Mouse (Mus musculus): ENCODE measurements around the gene Pappa.
A peak's percentile ranks its signal among the peaks of the same experiment; 100 is the strongest.

The Pappa gene

GRCm38 (mm10) chr4:65174505-65174904, 50.5 kb downstream of the Pappa start:
- no peak for DNase-seq

- no peak for DNase-seq
Observed at GRCm38 (mm10) chr4:65178146-65178545, 54.2 kb downstream of the Pappa start.

DNA sequence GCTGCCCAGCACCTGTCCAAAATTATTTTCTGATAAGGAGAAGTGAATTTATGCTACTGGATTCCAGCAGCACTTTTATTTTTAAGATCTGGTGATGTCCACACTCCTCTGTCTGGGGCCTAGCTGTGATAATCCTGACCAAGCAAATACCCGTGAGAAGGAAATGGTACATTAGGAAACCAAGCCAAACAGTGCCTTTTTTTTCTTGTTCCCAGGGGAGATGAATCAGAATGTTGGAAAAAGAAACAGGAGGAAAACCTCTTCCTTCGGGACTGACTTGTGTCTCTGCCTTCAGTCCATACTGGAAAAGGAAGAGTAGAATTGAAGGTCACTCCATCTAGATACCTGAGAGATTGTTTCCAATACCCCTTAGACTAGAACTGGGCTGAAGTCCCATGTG, 63.3 kb downstream of the Pappa start:
- DNase-seq: no peak

DNA sequence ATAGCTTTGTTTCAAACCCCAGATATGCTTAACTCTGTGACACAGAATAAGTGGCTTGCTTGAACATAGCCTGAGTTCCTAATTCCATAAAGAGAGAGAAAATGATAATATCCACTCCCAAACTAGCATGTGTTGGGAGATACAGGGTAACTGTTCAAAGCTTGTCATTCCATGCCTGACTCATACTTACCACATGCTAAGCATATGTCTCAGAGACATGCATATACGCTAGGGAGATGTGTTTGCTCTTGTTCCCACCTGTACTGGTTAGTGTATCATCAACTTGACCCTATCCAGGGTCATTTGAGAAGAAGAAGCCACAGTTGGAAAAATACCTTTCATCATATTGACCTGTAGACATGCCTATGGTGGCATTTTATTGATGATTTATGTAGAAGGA, 63.7 kb downstream of the Pappa start:
- DNase-seq: no peak

DNA sequence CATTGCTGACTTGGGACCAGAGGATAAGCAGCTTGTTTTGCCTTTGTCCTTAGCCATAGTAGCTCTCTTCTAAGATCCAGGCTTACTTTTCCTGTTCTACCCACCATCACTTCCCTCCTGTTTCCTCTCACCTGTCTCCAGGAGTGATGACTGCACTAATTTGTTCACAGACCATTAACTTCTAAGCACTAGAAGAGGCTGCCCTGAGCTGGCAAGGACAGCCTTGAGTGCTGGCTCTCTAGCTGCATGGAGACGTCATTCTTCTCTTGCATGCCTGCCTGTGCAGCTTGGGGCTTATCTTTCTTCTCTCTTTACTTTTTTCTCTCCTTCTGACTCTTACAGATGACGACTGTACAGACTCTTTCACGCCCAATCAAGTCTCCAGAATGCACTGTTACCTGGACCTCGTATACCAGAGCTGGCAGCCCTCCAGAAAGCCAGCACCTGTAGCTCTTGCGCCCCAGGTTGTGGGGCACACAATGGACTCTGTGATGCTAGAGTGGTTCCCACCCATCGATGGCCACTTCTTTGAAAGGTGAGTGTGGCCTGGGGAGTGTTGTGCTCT, 65.0 kb downstream of the Pappa start:
- DNase-seq: no peak

GRCm38 (mm10) chr4:65192810-65193209, 68.8 kb downstream of the Pappa start:
- no peak for DNase-seq

DNA sequence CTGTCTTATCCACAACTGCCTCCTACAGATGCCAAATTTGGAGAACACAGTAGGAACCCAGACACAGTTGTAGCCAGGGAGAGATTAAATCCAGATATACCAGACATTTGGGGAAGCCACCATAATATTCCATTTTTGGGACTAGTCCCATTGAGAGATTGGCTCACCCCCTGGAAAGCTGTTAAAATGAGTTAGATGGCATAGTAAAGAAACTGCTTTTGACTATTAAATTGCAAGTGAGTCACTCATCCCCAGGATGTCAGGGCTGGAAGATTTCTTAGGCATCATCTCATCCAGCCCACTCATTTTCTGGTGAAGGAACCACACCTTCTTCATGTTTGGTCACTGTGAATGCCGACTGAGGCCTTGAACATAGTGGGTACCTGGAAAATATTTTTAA, 72.0 kb downstream of the Pappa start:
- DNase-seq: no peak

GRCm38 (mm10) chr4:65203666-65204065, 79.7 kb downstream of the Pappa start:
- DNase-seq: no peak

GRCm38 (mm10) chr4:65205446-65205845, 81.5 kb downstream of the Pappa start:
- no peak for DNase-seq

DNA sequence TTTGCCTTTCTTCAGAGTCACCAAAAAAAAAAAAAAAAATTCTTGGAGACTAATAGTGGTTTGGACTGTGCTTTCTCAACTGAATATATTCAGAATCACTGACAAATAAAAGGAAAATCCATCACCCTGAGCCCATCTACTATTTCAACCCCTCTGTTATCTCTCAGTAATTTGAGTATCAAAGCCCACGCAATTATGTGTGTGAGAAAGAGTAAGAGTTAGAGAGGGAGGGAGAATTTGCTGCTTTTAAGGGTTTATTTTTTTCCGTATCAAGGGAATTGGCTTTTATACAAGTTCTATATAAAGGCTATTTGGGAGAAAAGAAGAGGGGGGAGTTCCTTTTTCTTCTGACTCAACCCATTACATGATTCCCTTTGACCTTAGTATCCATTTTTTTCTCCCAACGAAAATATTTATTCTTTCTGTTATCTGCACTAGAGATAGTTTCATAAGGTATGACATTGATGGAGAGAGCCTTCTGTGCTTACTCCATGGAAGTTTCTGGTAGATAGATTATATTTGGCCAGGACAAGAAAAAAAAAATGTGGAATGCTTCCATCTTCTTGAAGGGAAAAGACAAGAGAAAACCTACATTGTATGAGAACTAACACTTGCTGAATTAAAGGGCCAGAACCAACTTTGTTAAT, 85.5 kb downstream of the Pappa start:
- no peak for DNase-seq

DNA sequence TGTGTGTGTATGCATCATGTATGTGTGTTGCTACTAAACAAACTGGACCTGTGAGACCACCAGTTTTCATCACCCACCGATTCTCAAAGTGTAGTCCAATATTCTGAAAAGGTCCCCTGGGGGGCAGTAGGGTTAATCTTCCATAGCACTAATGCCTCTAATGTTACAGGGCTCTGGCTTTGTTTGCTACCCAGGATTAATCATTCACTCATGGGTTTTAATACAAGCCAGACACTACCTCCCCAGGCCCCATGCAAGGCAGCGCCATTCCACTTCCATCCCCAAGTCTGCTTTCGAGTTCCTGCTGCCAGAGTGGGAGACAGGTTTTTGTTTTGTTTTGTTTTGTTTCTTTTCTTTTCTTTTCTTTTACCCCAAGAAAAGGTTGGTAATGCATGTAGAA, 92.7 kb downstream of the Pappa start:
- peak; percentile 54 for DNase-seq

GRCm38 (mm10) chr4:65217651-65218364, 93.8 kb downstream of the Pappa start:
- DNase-seq: peak; percentile 50

- DNase-seq: no peak
Observed at GRCm38 (mm10) chr4:65223901-65224300, 99.9 kb downstream of the Pappa start.

- DNase-seq: peak; percentile 67
Observed at GRCm38 (mm10) chr4:65238540-65238998, 114.6 kb downstream of the Pappa start.

DNA sequence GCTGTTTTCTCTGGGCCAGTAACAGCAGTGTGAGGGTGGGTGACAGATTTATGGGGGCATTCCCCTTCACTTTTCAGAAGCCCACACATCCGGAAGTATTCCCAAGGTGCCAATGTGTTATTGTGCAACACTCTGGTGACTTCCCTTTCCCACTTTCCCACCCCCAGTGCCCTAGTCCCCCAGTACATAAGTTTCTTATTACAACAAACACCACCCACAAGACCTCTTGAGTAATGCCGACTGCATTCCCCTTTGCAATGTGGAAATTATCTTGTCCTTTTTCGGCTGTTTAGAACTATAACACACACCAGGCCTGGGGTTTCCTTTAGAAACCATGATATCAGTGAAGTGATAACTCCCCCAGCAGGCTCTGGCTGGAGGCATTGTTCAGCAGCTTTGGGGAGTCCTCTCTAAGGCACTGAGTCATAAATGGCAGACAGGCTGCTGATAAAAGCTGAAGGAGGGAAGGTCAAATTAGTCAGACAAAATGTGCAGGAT, 118.5 kb downstream of the Pappa start:
- peak; percentile 53 for DNase-seq

GRCm38 (mm10) chr4:65243245-65243644, 119.3 kb downstream of the Pappa start:
- DNase-seq: peak; percentile 51

DNA sequence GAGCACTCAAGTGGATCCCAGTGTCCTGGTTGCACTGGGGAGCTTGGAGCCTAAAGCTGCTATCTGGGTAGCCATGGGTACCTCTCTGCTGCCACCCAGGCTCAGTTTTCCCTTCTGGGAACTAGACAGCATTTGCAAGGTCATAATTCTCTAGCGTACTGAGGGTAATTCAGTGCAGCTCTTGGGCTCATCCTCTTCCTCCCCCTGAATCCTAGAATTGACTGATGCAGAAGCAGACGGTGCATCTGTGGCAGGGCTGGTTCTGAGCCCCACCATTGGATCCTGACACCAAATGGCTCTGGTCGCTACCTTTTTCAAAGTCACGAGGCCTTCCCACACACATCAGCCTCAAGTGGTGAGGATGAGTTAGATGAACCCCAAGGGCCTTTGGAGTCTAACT, 121.0 kb downstream of the Pappa start:
- peak; percentile 9 for DNase-seq

- peak; percentile 47 for DNase-seq
Observed at GRCm38 (mm10) chr4:65245440-65245839, 121.5 kb downstream of the Pappa start.

GRCm38 (mm10) chr4:65252193-65252592, 128.2 kb downstream of the Pappa start:
- DNase-seq: peak; percentile 73

- no peak for DNase-seq
Observed at GRCm38 (mm10) chr4:65254073-65254472, 130.1 kb downstream of the Pappa start.

- DNase-seq: no peak
Observed at GRCm38 (mm10) chr4:65267066-65267465, 143.1 kb downstream of the Pappa start.

GRCm38 (mm10) chr4:65269996-65270395, 146.0 kb downstream of the Pappa start:
- no peak for DNase-seq

DNA sequence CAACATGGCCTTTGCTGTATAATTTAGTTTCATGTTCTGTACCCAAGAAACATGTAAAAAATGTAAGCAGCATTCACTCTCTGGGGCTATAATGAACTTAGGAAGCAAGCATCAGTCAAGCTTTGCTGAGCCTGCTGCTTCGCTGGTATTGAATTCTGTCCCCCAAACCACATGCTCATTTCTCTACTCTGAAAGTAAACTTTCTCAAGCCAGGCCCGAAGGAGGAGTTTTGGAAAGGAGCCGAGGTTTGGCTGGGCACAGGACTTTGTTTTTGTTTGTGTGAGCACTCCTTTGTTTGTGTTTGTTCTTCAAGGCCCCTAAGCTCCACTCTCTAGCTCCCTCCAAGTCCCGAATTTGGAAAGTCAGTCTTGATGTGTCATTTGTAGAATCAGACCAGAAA, 148.3 kb downstream of the Pappa start:
- no peak for DNase-seq

- DNase-seq: no peak
Observed at GRCm38 (mm10) chr4:65273299-65273851, 149.4 kb downstream of the Pappa start.
